Mouse (Mus musculus): Measurements from ENCODE around the gene Irf2bpl. TPM values are rescaled to one million over a fixed set of nuclear protein-coding genes. Genes with fewer than 3 reads are reported as not detected.

The Irf2bpl gene
- total and polyA plus RNA-seq, 3 experiments, result 7.0 to 19.6 (median 12.1) TPM

DNA sequence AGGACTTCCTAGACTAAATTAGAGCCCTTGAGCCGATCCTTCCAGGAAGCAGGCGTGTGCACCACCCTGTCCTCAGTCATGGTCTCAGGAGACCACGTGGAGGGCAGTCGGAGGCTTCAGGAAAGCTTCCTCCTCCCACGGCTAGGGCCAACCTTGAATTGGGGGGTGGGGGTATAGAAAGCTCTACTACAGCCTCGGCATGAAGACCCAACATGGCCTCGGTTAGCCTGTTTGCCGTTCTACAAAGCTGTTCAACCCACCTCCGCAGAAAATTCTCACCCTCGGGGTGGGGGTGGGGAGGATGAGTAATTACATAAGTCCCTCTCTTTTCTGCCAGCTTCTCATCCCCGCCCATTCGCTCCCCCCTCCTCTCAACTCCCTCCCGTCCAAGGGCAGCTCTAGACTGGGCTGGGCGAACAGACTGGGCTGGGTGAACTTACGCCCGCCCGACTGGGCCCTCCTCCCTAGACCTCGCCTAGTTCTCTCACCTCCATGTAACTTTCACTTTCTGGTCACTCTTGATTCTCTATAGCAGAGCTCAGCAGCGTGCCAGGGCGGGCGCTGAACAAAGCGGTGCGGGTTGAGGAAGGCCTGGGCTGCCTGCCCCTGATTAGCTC lies 48.1 kb downstream of the Irf2bpl start:
- DNase-seq (ENCODE audit: extremely low read depth), result peak; percentile 97
- peak overlapping the region; percentile 2; the same call in 1 of the 2 replicates for H3K9ac ChIP-seq (ENCODE audit: insufficient read depth, low read depth)
- no peaks in the 10 kb centered on the region for H3K27me3 ChIP-seq (replicated peaks)
- H3K27ac ChIP-seq (ENCODE audit: insufficient read depth, low read depth), result peak overlapping the region; percentile 17; the same call in 1 of the 2 replicates
- H3K79me2 ChIP-seq (replicated peaks; ENCODE audit: control insufficient read depth, extremely low read depth, insufficient read depth, poor library complexity, severe bottlenecking), result no peaks in the 10 kb centered on the region
- H3K4me1 ChIP-seq (ENCODE audit: control insufficient read depth in 1 of 2, insufficient read depth in 2 of 2), result peaks cover 11 to 52% of the 10 kb centered on the region in 2 experiments
- no peaks in the 10 kb centered on the region for H3K36me3 ChIP-seq (replicated peaks in 1 of 2; ENCODE audit: control insufficient read depth in 1 of 2, insufficient read depth in 1 of 2, low read length in 1 of 2)
- TF ChIP-seq USF2 (conservative IDR thresholded peaks at IDR 0.05; ENCODE audit: low read depth, low read length), result no peak
- peak; percentile 70; the same call in 1 of the 2 replicates for TF ChIP-seq ZMIZ1 (IDR thresholded peaks at IDR 0.05; ENCODE audit: low read depth, low read length)
- TF ChIP-seq POLR2AphosphoS2 (IDR thresholded peaks at IDR 0.05; ENCODE audit: low read depth, low read length), result no peak
- TF ChIP-seq IRF4 (IDR thresholded peaks at IDR 0.05; ENCODE audit: low read depth, low read length), result peak; percentile 97
- peak; percentile 93 for TF ChIP-seq JUND (conservative IDR thresholded peaks at IDR 0.05; ENCODE audit: low read depth, low read length)
- peak; percentile 85 for TF ChIP-seq MEF2A (IDR thresholded peaks at IDR 0.05; ENCODE audit: borderline replicate concordance, low read depth, low read length)
- TF ChIP-seq MXI1 (IDR thresholded peaks at IDR 0.05; ENCODE audit: low read depth, low read length), result peak; percentile 83; the same call in 1 of the 2 replicates
- no peak for TF ChIP-seq ZC3H11A (IDR thresholded peaks at IDR 0.05; ENCODE audit: low read depth, low read length)
- TF ChIP-seq BHLHE40 (IDR thresholded peaks at IDR 0.05; ENCODE audit: low read depth, low read length), result peak; percentile 82
- TF ChIP-seq HCFC1 (IDR thresholded peaks at IDR 0.05; ENCODE audit: low read depth, low read length), result peak; percentile 46; the same call in 1 of the 2 replicates
- TF ChIP-seq ELF1 (IDR thresholded peaks at IDR 0.05; ENCODE audit: low read depth, low read length), result peak; percentile 46; the same call in 1 of the 2 replicates
- TF ChIP-seq TBP (conservative IDR thresholded peaks at IDR 0.05; ENCODE audit: low read depth, low read length), result no peak
- TF ChIP-seq RAD21 (IDR thresholded peaks at IDR 0.05; ENCODE audit: low read depth, low read length), result peak; percentile 10
- TF ChIP-seq EP300 (IDR thresholded peaks at IDR 0.05; ENCODE audit: low read length), result peak; percentile 81
- peak; percentile 100 for TF ChIP-seq MAZ (IDR thresholded peaks at IDR 0.05; ENCODE audit: low read depth, low read length)
- TF ChIP-seq RCOR1 (conservative IDR thresholded peaks at IDR 0.05; ENCODE audit: low read depth, low read length), result 0 out of 2 replicates have a peak, but pooled peaks have one; percentile 22
- TF ChIP-seq CHD1 (IDR thresholded peaks at IDR 0.05; ENCODE audit: low read depth, low read length), result 0 out of 2 replicates have a peak, but pooled peaks have one; percentile 49
- peak; percentile 43; the same call in 1 of the 2 replicates for TF ChIP-seq ZNF384 (IDR thresholded peaks at IDR 0.05; ENCODE audit: low read depth, low read length)
- TF ChIP-seq CTCF (conservative IDR thresholded peaks at IDR 0.05 in 1 of 2, IDR thresholded peaks at IDR 0.05 in 1 of 2; ENCODE audit: low read depth in 2 of 2, low read length in 2 of 2), result no peak
- no peak for TF ChIP-seq PAX5 (IDR thresholded peaks at IDR 0.05; ENCODE audit: low read length)
- peak; percentile 13; the same call in 1 of the 2 replicates for TF ChIP-seq MAFK (IDR thresholded peaks at IDR 0.05; ENCODE audit: insufficient replicate concordance, low read length)
- peak; percentile 28; the same call in 1 of the 2 replicates for TF ChIP-seq SMC3 (IDR thresholded peaks at IDR 0.05; ENCODE audit: low read depth, low read length)
- peak; percentile 76; the same call in 1 of the 2 replicates for TF ChIP-seq SIN3A (IDR thresholded peaks at IDR 0.05; ENCODE audit: low read length)
- TF ChIP-seq MAX (IDR thresholded peaks at IDR 0.05; ENCODE audit: low read length), result peak; percentile 70
- TF ChIP-seq GABPA (IDR thresholded peaks at IDR 0.05; ENCODE audit: insufficient replicate concordance, low read depth, low read length), result no peak
- TF ChIP-seq ZKSCAN1 (IDR thresholded peaks at IDR 0.05; ENCODE audit: borderline replicate concordance, low read depth, low read length), result no peak
- no peak for TF ChIP-seq E2F4 (IDR thresholded peaks at IDR 0.05; ENCODE audit: insufficient replicate concordance, low read depth, low read length)
- TF ChIP-seq ETS1 (conservative IDR thresholded peaks at IDR 0.05; ENCODE audit: low read depth, low read length), result peak; percentile 83; the same call in 1 of the 2 replicates
- TF ChIP-seq UBTF (IDR thresholded peaks at IDR 0.05; ENCODE audit: low read depth, low read length), result no peak
- 0 out of 2 replicates have a peak, but pooled peaks have one; percentile 16 for TF ChIP-seq NRF1 (IDR thresholded peaks at IDR 0.05; ENCODE audit: low read depth, low read length)
- TF ChIP-seq NELFE (IDR thresholded peaks at IDR 0.05; ENCODE audit: low read depth, low read length), result peak; percentile 28; the same call in 1 of the 2 replicates
- TF ChIP-seq KAT2A (IDR thresholded peaks at IDR 0.05; ENCODE audit: insufficient replicate concordance, low read length), result 0 out of 2 replicates have a peak, but pooled peaks have one; percentile 11
- peak; percentile 76 for TF ChIP-seq JUN (IDR thresholded peaks at IDR 0.05; ENCODE audit: insufficient read depth, low read depth, low read length)
- 0 out of 2 replicates have a peak, but pooled peaks have one; percentile 6 for TF ChIP-seq USF1 (IDR thresholded peaks at IDR 0.05; ENCODE audit: low read depth, low read length)
- peak; percentile 64; the same call in 1 of the 2 replicates for TF ChIP-seq MYC (IDR thresholded peaks at IDR 0.05; ENCODE audit: low read depth, low read length)
- TF ChIP-seq CHD2 (IDR thresholded peaks at IDR 0.05; ENCODE audit: low read length), result peak; percentile 92
- TF ChIP-seq POLR2A (IDR thresholded peaks at IDR 0.05; ENCODE audit: low read depth, low read length), result peak; percentile 46
- TF ChIP-seq TCF12 (IDR thresholded peaks at IDR 0.05; ENCODE audit: low read depth, low read length), result peak; percentile 77
- H3K4me3 ChIP-seq (replicated peaks in 1 of 3; ENCODE audit: low read depth in 2 of 3, low read length in 2 of 3, poor library complexity in 1 of 3), result peak overlapping the region in 1 of 3 experiments; percentile 22
- in situ Hi-C loops (cut with MboI; ENCODE audit: low pct_ligation_motif_present, low pct_unique_long_range_greater_than_20kb, low sequenced_read_pairs) (no loop called here), dilution Hi-C loops (cut with MboI; ENCODE audit: extremely low pct_ligation_motif_present, extremely low pct_unique_long_range_greater_than_20kb, low sequenced_read_pairs) (no loop called here)
- peak overlapping the region; percentile 4 for H3K4me2 ChIP-seq (ENCODE audit: insufficient read depth, low read depth, poor library complexity, severe bottlenecking)
- H3K9me3 ChIP-seq (replicated peaks; ENCODE audit: low read length), result no peaks in the 10 kb centered on the region

Data from CH12.LX (cell line).